Mouse (Mus musculus) limb, embryonic 12.5 days (tissue): ENCODE results near the gene Cox17. TPM values are rescaled to one million over a fixed set of nuclear protein-coding genes. Genes with fewer than 3 reads are reported as not detected.

Source experiments
- ATAC-seq: fragments of 200-750 bp; cut with Nextera tagmentation; 2 replicates; pipeline ENCODE4 v1.8.0; 2017; ENCODE audit warnings: low read depth, moderate TSS enrichment; ENCODE audit not compliant: insufficient number of reproducible peaks, insufficient read depth, low FRiP score, low TSS enrichment
- H3K27ac ChIP-seq: fragments of 300-500 bp; sonication (generic); 2 replicates; pipeline ENCODE4 v1.5.1; 2016; ENCODE audit warnings: mild to moderate bottlenecking, moderate library complexity
- H3K27me3 ChIP-seq: fragments of 300-500 bp; sonication (generic); 2 replicates; pipeline ENCODE4 v1.6.1; 2016; ENCODE audit warnings: mild to moderate bottlenecking, moderate library complexity
- H3K36me3 ChIP-seq: fragments of 300-500 bp; sonication (generic); 2 replicates; pipeline ENCODE4 v1.6.1; 2016; ENCODE audit warnings: mild to moderate bottlenecking, moderate library complexity
- H3K4me1 ChIP-seq: fragments of 300-500 bp; sonication (generic); replicated peaks from 2 replicates; pipeline ENCODE4 v1.6.1; 2016
- H3K4me2 ChIP-seq: fragments of 300-500 bp; sonication (generic); 2 replicates; pipeline ENCODE4 v1.6.1; 2016; ENCODE audit warnings: mild to moderate bottlenecking, moderate library complexity
- H3K4me3 ChIP-seq: fragments of 300-500 bp; sonication (generic); replicated peaks from 2 replicates; pipeline ENCODE4 v1.5.1; 2016; ENCODE audit warnings: mild to moderate bottlenecking
- H3K9ac ChIP-seq: fragments of 300-500 bp; sonication (generic); replicated peaks from 2 replicates; pipeline ENCODE4 v1.6.1; 2016; ENCODE audit warnings: mild to moderate bottlenecking, moderate library complexity
- H3K9me3 ChIP-seq: fragments of 300-500 bp; sonication (generic); 2 replicates; pipeline ENCODE4 v1.6.1; 2016; ENCODE audit warnings: mild to moderate bottlenecking, moderate library complexity
- WGBS: fragments of 180-500 bp; shearing (Covaris S2); methylation state at CpG from one replicate; pipeline ENCODE4 v1.1.7; 2016; 5-methylcytosine and 5-hydroxymethylcytosine counted together
- polyA plus RNA-seq: library from polyadenylated mRNA; unstranded; fragments of >200 nt; fragmentation: Nextera tagmentation; extraction: Ambion mirVana; gene quantifications from 2 replicates; pipeline ENCODE4 v1.2.1, GENCODE M21; 2016

Cox17 gene
- polyA plus RNA-seq: 114 and 117 TPM in 2 replicates

GRCm38 (mm10) chr16:38346529-38347325 is at the start of gene Cox17, which contains the start of gene Gm21987:
TSS of gene Cox17 (plus strand) at chr16:38346991.
TSS of gene Gm21987 (plus strand) at chr16:38347040.
- peak within 1 kb of the TSS; percentile 79 for H3K4me2 ChIP-seq
- H3K4me3 ChIP-seq: peak within 1 kb of the TSS; percentile 87
- 3% methylated on average over 35 of the region's 35 CpGs for WGBS
- no peaks in the 10 kb centered on the region for H3K27me3 ChIP-seq
- ATAC-seq: peak; percentile 92
- no peaks in the 10 kb centered on the region for H3K9me3 ChIP-seq
- peak within 1 kb of the TSS; percentile 83 for H3K9ac ChIP-seq
- H3K36me3 ChIP-seq: peaks cover 21% of the 10 kb centered on the region
- peaks cover 9% of the 10 kb centered on the region for H3K4me1 ChIP-seq
- peak within 1 kb of the TSS; percentile 90 for H3K27ac ChIP-seq

GRCm38 (mm10) chr16:38298410-38298809 is 48.4 kb upstream of the Cox17 start:
- Histone ChIP-seq H3K9ac (no peak overlapping the region), H3K9me3 (no peaks in the 10 kb centered on the region), H3K4me3 (no peak overlapping the region), H3K27ac (no peak overlapping the region), H3K4me2 (no peak overlapping the region), H3K36me3 (no peaks in the 10 kb centered on the region), H3K4me1 (peaks cover 14% of the 10 kb centered on the region), H3K27me3 (no peaks in the 10 kb centered on the region)
- no peak for ATAC-seq
- WGBS: 69% methylated on average over 6 of the region's 6 CpGs

- H3K4me1 ChIP-seq: peaks cover 26% of the 10 kb centered on the region
- H3K27ac ChIP-seq: no peak overlapping the region
- no peak overlapping the region for H3K4me2 ChIP-seq
- 91% methylated on average over 13 of the region's 13 CpGs for WGBS
- no peaks in the 10 kb centered on the region for H3K36me3 ChIP-seq
- no peaks in the 10 kb centered on the region for H3K27me3 ChIP-seq
- no peaks in the 10 kb centered on the region for H3K9me3 ChIP-seq
- no peak for ATAC-seq
- no peak overlapping the region for H3K9ac ChIP-seq
- no peak overlapping the region for H3K4me3 ChIP-seq
These were observed 44.4 kb upstream of the Cox17 start for GRCm38 (mm10) chr16:38302367-38302766.

- no peaks in the 10 kb centered on the region for H3K27me3 ChIP-seq
- no peak overlapping the region for H3K27ac ChIP-seq
- no peak overlapping the region for H3K4me3 ChIP-seq
- no peak for ATAC-seq
- H3K9ac ChIP-seq: no peak overlapping the region
- WGBS: 75% methylated on average over 17 of the region's 17 CpGs
- peaks cover 26% of the 10 kb centered on the region for H3K4me1 ChIP-seq
- H3K4me2 ChIP-seq: no peak overlapping the region
- H3K9me3 ChIP-seq: no peaks in the 10 kb centered on the region
- no peaks in the 10 kb centered on the region for H3K36me3 ChIP-seq
These were observed 42.2 kb upstream of the Cox17 start for GRCm38 (mm10) chr16:38304460-38305194.

GRCm38 (mm10) chr16:38306571-38307220 is 40.1 kb upstream of the Cox17 start:
- Histone ChIP-seq H3K4me2 (peak overlapping the region; percentile 39), H3K27ac (peak overlapping the region; percentile 80), H3K27me3 (no peaks in the 10 kb centered on the region), H3K9me3 (no peaks in the 10 kb centered on the region), H3K36me3 (no peaks in the 10 kb centered on the region), H3K4me1 (peaks cover 26% of the 10 kb centered on the region), H3K4me3 (no peak overlapping the region), H3K9ac (no peak overlapping the region)
- WGBS: 48% methylated on average over 18 of the region's 18 CpGs
- peak; percentile 32; the same call in 1 of the 2 replicates for ATAC-seq

- ATAC-seq: peak; percentile 82
- 14% methylated on average over 5 of the region's 5 CpGs for WGBS
- H3K4me3 ChIP-seq: no peak overlapping the region
- H3K27me3 ChIP-seq: no peaks in the 10 kb centered on the region
- H3K9me3 ChIP-seq: no peaks in the 10 kb centered on the region
- H3K36me3 ChIP-seq: no peaks in the 10 kb centered on the region
- peak overlapping the region; percentile 80 for H3K27ac ChIP-seq
- H3K4me1 ChIP-seq: peaks cover 26% of the 10 kb centered on the region
- H3K9ac ChIP-seq: no peak overlapping the region
- peak overlapping the region; percentile 39 for H3K4me2 ChIP-seq
These were observed 39.6 kb upstream of the Cox17 start for GRCm38 (mm10) chr16:38307221-38307605.

GRCm38 (mm10) chr16:38307651-38308050 is 39.1 kb upstream of the Cox17 start:
- Histone ChIP-seq H3K4me2 (peak overlapping the region; percentile 39), H3K4me1 (peaks cover 26% of the 10 kb centered on the region), H3K27ac (peak overlapping the region; percentile 80), H3K27me3 (no peaks in the 10 kb centered on the region), H3K4me3 (no peak overlapping the region), H3K9ac (no peak overlapping the region), H3K9me3 (no peaks in the 10 kb centered on the region), H3K36me3 (no peaks in the 10 kb centered on the region)
- ATAC-seq: peak; percentile 28
- WGBS: 36% methylated on average over 7 of the region's 7 CpGs

- 82% methylated on average over 11 of the region's 11 CpGs for WGBS
- Histone ChIP-seq H3K27me3 (no peaks in the 10 kb centered on the region), H3K9me3 (no peaks in the 10 kb centered on the region), H3K4me3 (no peak overlapping the region), H3K27ac (peak overlapping the region; percentile 80), H3K4me1 (peaks cover 26% of the 10 kb centered on the region), H3K4me2 (peak overlapping the region; percentile 39; the same call in 1 of the 2 replicates), H3K36me3 (no peaks in the 10 kb centered on the region), H3K9ac (no peak overlapping the region)
- ATAC-seq: no peak
These were observed 38.6 kb upstream of the Cox17 start for GRCm38 (mm10) chr16:38308195-38308594.

GRCm38 (mm10) chr16:38318492-38318891 is 28.3 kb upstream of the Cox17 start:
- Histone ChIP-seq H3K4me1 (no peaks in the 10 kb centered on the region), H3K4me3 (no peak overlapping the region), H3K4me2 (no peak overlapping the region), H3K9me3 (0 out of 2 replicates have a peak, but pooled peaks cover 3% of the 10 kb centered on the region), H3K9ac (no peak overlapping the region), H3K27ac (no peak overlapping the region), H3K36me3 (no peaks in the 10 kb centered on the region), H3K27me3 (no peaks in the 10 kb centered on the region)
- no peak for ATAC-seq
- WGBS: 85% methylated on average over 9 of the region's 9 CpGs

GRCm38 (mm10) chr16:38319087-38319486 is 27.7 kb upstream of the Cox17 start:
- ATAC-seq: no peak
- Histone ChIP-seq H3K36me3 (no peaks in the 10 kb centered on the region), H3K4me2 (no peak overlapping the region), H3K27ac (no peak overlapping the region), H3K9me3 (0 out of 2 replicates have a peak, but pooled peaks cover 3% of the 10 kb centered on the region), H3K4me1 (no peaks in the 10 kb centered on the region), H3K4me3 (no peak overlapping the region), H3K9ac (no peak overlapping the region), H3K27me3 (no peaks in the 10 kb centered on the region)
- 86% methylated on average over 4 of the region's 4 CpGs for WGBS

GRCm38 (mm10) chr16:38321452-38321935 is 25.3 kb upstream of the Cox17 start:
- Histone ChIP-seq H3K9me3 (no peaks in the 10 kb centered on the region), H3K36me3 (no peaks in the 10 kb centered on the region), H3K4me1 (no peaks in the 10 kb centered on the region), H3K4me2 (peak overlapping the region; percentile 48), H3K27ac (no peak overlapping the region), H3K27me3 (no peaks in the 10 kb centered on the region), H3K9ac (no peak overlapping the region), H3K4me3 (no peak overlapping the region)
- WGBS: 40% methylated on average over 14 of the region's 17 CpGs
- no peak for ATAC-seq
